Comparison of ENCODE assay signal across 7 mouse cellular contexts in genomic region chr17:35060737-35061297, GRCm38 (mm10). TPM values are rescaled to one million over a fixed set of nuclear protein-coding genes. Genes with fewer than 3 reads are reported as not detected.
DNase-seq lines count a peak whose midpoint lies in the region; ATAC-seq and TF ChIP-seq lines count a peak whose summit lies in the region.

No protein-coding gene starts in this region.

- WGBS in heart, postnatal 0 days = 72% methylated on average over 22 of the region's 22 CpGs
- WGBS in limb, embryonic 14.5 days = 55% methylated on average over 22 of the region's 22 CpGs
- WGBS in stomach, embryonic 14.5 days = 55% methylated on average over 22 of the region's 22 CpGs

- peaks cover 6% of the 10 kb centered on the region for H3K4me1 ChIP-seq in ES-Bruce4 (ENCODE audit: control insufficient read depth, insufficient read depth, low read length)
- H3K4me1 ChIP-seq in heart, postnatal 0 days (ENCODE audit: control insufficient read depth, insufficient read depth) = peaks cover 14% of the 10 kb centered on the region
- H3K4me1 ChIP-seq in limb, embryonic 14.5 days (ENCODE audit: control insufficient read depth, insufficient read depth, low read length) = peaks cover 27% of the 10 kb centered on the region
- H3K4me1 ChIP-seq in stomach, embryonic 14.5 days (ENCODE audit: control insufficient read depth, insufficient read depth, low read length) = peaks cover 26% of the 10 kb centered on the region

- peaks cover 8% of the 10 kb centered on the region for H3K36me3 ChIP-seq in ES-Bruce4 (ENCODE audit: control insufficient read depth, insufficient read depth, low read length, poor library complexity, severe bottlenecking)
- peaks cover 48% of the 10 kb centered on the region for H3K36me3 ChIP-seq in heart, postnatal 0 days (replicated peaks; ENCODE audit: control insufficient read depth, insufficient read depth, low read length)
- peaks cover 54% of the 10 kb centered on the region for H3K36me3 ChIP-seq in limb, embryonic 14.5 days (ENCODE audit: control insufficient read depth, insufficient read depth, low read length)
- H3K36me3 ChIP-seq in stomach, embryonic 14.5 days (ENCODE audit: control insufficient read depth, insufficient read depth, low read length) = peaks cover 39% of the 10 kb centered on the region

- H3K27me3 ChIP-seq in ES-Bruce4 (ENCODE audit: control insufficient read depth, insufficient read depth, low read length, poor library complexity, severe bottlenecking) = no peaks in the 10 kb centered on the region
- H3K27me3 ChIP-seq in heart, postnatal 0 days (ENCODE audit: control insufficient read depth, insufficient read depth, low read length) = peaks cover 21% of the 10 kb centered on the region; the same call in 1 of the 2 replicates
- H3K27me3 ChIP-seq in limb, embryonic 14.5 days (ENCODE audit: control insufficient read depth, insufficient read depth, low read length) = peaks cover 9% of the 10 kb centered on the region
- no peaks in the 10 kb centered on the region for H3K27me3 ChIP-seq in stomach, embryonic 14.5 days (ENCODE audit: control insufficient read depth, insufficient read depth, low read length)

- no peaks in the 10 kb centered on the region for H3K9me3 ChIP-seq in ES-Bruce4 (replicated peaks; ENCODE audit: control insufficient read depth, insufficient read depth, low read length, poor library complexity, severe bottlenecking)
- H3K9me3 ChIP-seq in heart, postnatal 0 days (replicated peaks; ENCODE audit: control insufficient read depth, low read length) = no peaks in the 10 kb centered on the region
- H3K9me3 ChIP-seq in limb, embryonic 14.5 days (ENCODE audit: control insufficient read depth, low read length) = no peaks in the 10 kb centered on the region
- H3K9me3 ChIP-seq in stomach, embryonic 14.5 days (ENCODE audit: control insufficient read depth, low read depth, low read length) = no peaks in the 10 kb centered on the region

- no peak for TF ChIP-seq POLR2A in ES-Bruce4 (IDR thresholded peaks at IDR 0.05; ENCODE audit: insufficient read depth, low read length)
- TF ChIP-seq POLR2A in limb, embryonic 14.5 days (IDR thresholded peaks at IDR 0.05; ENCODE audit: borderline replicate concordance, extremely low read depth, insufficient read depth, insufficient read length) = no peak

- ATAC-seq in heart, postnatal 0 days (ENCODE audit: insufficient read depth, low read depth) = no peak
- ATAC-seq in limb, embryonic 14.5 days (ENCODE audit: low FRiP score, low read depth) = no peak
- no peak for ATAC-seq in stomach, embryonic 14.5 days (ENCODE audit: insufficient number of reproducible peaks, insufficient read depth, low FRiP score, low read depth)

- TF ChIP-seq CTCF in ES-Bruce4 (IDR thresholded peaks at IDR 0.05; ENCODE audit: low read depth, low read length) = no peak
- no peak for TF ChIP-seq CTCF in heart, postnatal 0 days (IDR thresholded peaks at IDR 0.05; ENCODE audit: low read depth)

- H3K4me2 ChIP-seq in heart, postnatal 0 days (ENCODE audit: low read depth, low read length) = peak overlapping the region; percentile 75
- peak overlapping the region; percentile 89 for H3K4me2 ChIP-seq in limb, embryonic 14.5 days (replicated peaks; ENCODE audit: low read depth, low read length, severe bottlenecking)
- H3K4me2 ChIP-seq in stomach, embryonic 14.5 days (replicated peaks; ENCODE audit: low read depth, low read length) = peak overlapping the region; percentile 88

- TF ChIP-seq EP300 in ES-Bruce4 (IDR thresholded peaks at IDR 0.05; ENCODE audit: insufficient read depth, low read depth, low read length) = no peak
- no peak for TF ChIP-seq EP300 in heart, postnatal 0 days (IDR thresholded peaks at IDR 0.05; ENCODE audit: low read depth)

- peak; percentile 76 for DNase-seq in ZHBTc4 (ENCODE audit: low read depth, low spot score)
- DNase-seq in heart, postnatal 0 days (ENCODE audit: low spot score) = no peak
- DNase-seq in limb, embryonic 14.5 days (ENCODE audit: low spot score) = no peak
- no peak for DNase-seq in retina, embryonic 14.5 days (ENCODE audit: low spot score)
- no peak for DNase-seq in urinary bladder, postnatal 36 days (ENCODE audit: low spot score in 2 of 2)

- H3K9ac ChIP-seq in ES-Bruce4 (ENCODE audit: low read depth, poor library complexity, severe bottlenecking) = no peak overlapping the region
- H3K9ac ChIP-seq in heart, postnatal 0 days (replicated peaks; ENCODE audit: low read depth, low read length) = no peak overlapping the region
- H3K9ac ChIP-seq in limb, embryonic 14.5 days (ENCODE audit: low read depth, low read length, severe bottlenecking) = no peak overlapping the region; the same call in 1 of the 2 replicates
- H3K9ac ChIP-seq in stomach, embryonic 14.5 days (replicated peaks; ENCODE audit: low read depth, low read length) = peak overlapping the region; percentile 83; the same call in 1 of the 2 replicates

- peak overlapping the region; percentile 87 for H3K4me3 ChIP-seq in ES-Bruce4 (ENCODE audit: low read depth, low read length)
- H3K4me3 ChIP-seq in heart, postnatal 0 days (ENCODE audit: low read depth, low read length) = peak overlapping the region; percentile 62; the same call in 1 of the 2 replicates
- H3K4me3 ChIP-seq in limb, embryonic 14.5 days (replicated peaks; ENCODE audit: low read length) = peak overlapping the region; percentile 61
- H3K4me3 ChIP-seq in stomach, embryonic 14.5 days (ENCODE audit: low read depth, low read length) = peak overlapping the region; percentile 87

- no peak overlapping the region for H3K27ac ChIP-seq in ES-Bruce4 (ENCODE audit: insufficient read depth, low read length)
- H3K27ac ChIP-seq in heart, postnatal 0 days (ENCODE audit: low read depth) = no peak overlapping the region
- H3K27ac ChIP-seq in limb, embryonic 14.5 days (replicated peaks; ENCODE audit: low read depth, low read length) = no peak overlapping the region
- H3K27ac ChIP-seq in stomach, embryonic 14.5 days (ENCODE audit: low read length) = no peak overlapping the region

RNA-seq across cellular contexts. Expression of gene Ddah2, which starts 2.0 kb away (rescaled TPM):
- 92.5 and 101 TPM in 2 replicates for polyA plus RNA-seq in ES-Bruce4 (2011; ENCODE audit: insufficient read depth, insufficient read length, low read depth, missing spikeins)
- total RNA-seq in heart, postnatal 0 days (2014; rRNA removed; ENCODE audit: low replicate concordance) = 97.1 and 114 TPM in 2 replicates
- 128 and 130 TPM in 2 replicates for polyA plus RNA-seq in heart, postnatal 0 days (2015; fragmentation: Nextera tagmentation; extraction: Ambion mirVana)
- 271 and 326 TPM in 2 replicates for polyA plus RNA-seq in limb, embryonic 14.5 days (2012; rRNA removed)
- 358 and 403 TPM in 2 replicates for polyA plus RNA-seq in limb, embryonic 14.5 days (2014; fragmentation: Nextera tagmentation; extraction: Ambion mirVana)
- 292 and 322 TPM in 2 replicates for polyA plus RNA-seq in stomach, embryonic 14.5 days (2014; fragmentation: Nextera tagmentation; extraction: Ambion mirVana)

RNA-seq across cellular contexts. Expression of gene Ly6g6c, which starts 4.4 kb away (rescaled TPM):
- polyA plus RNA-seq in ES-Bruce4 (2011; ENCODE audit: insufficient read depth, insufficient read length, low read depth, missing spikeins) = 3.7 and 4.0 TPM in 2 replicates
- total RNA-seq in heart, postnatal 0 days (2014; rRNA removed; ENCODE audit: low replicate concordance) = not detected in 2 replicates
- polyA plus RNA-seq in heart, postnatal 0 days (2015; fragmentation: Nextera tagmentation; extraction: Ambion mirVana) = not detected in 2 replicates
- 3.4 and 5.5 TPM in 2 replicates for polyA plus RNA-seq in limb, embryonic 14.5 days (2012; rRNA removed)
- polyA plus RNA-seq in limb, embryonic 14.5 days (2014; fragmentation: Nextera tagmentation; extraction: Ambion mirVana) = 10.4 and 22.3 TPM in 2 replicates
- 0.30 and 0.63 TPM in 2 replicates for polyA plus RNA-seq in stomach, embryonic 14.5 days (2014; fragmentation: Nextera tagmentation; extraction: Ambion mirVana)

RNA-seq across cellular contexts. Expression of gene Mpig6b, which starts 5.2 kb away (rescaled TPM):
- polyA plus RNA-seq in ES-Bruce4 (2011; ENCODE audit: insufficient read depth, insufficient read length, low read depth, missing spikeins) = 2.8 and 3.3 TPM in 2 replicates
- 0.15 TPM in 1 of 2 replicates, not detected in the other for total RNA-seq in heart, postnatal 0 days (2014; rRNA removed; ENCODE audit: low replicate concordance)
- polyA plus RNA-seq in heart, postnatal 0 days (2015; fragmentation: Nextera tagmentation; extraction: Ambion mirVana) = 0.15 and 0.16 TPM in 2 replicates
- polyA plus RNA-seq in limb, embryonic 14.5 days (2012; rRNA removed) = 0.45 and 0.47 TPM in 2 replicates
- 0.64 and 1.3 TPM in 2 replicates for polyA plus RNA-seq in limb, embryonic 14.5 days (2014; fragmentation: Nextera tagmentation; extraction: Ambion mirVana)
- polyA plus RNA-seq in stomach, embryonic 14.5 days (2014; fragmentation: Nextera tagmentation; extraction: Ambion mirVana) = 0.97 and 1.3 TPM in 2 replicates

RNA-seq across cellular contexts. Expression of gene Clic1, which starts 11.1 kb away (rescaled TPM):
- polyA plus RNA-seq in ES-Bruce4 (2011; ENCODE audit: insufficient read depth, insufficient read length, low read depth, missing spikeins) = 173 and 182 TPM in 2 replicates
- 194 and 223 TPM in 2 replicates for total RNA-seq in heart, postnatal 0 days (2014; rRNA removed; ENCODE audit: low replicate concordance)
- polyA plus RNA-seq in heart, postnatal 0 days (2015; fragmentation: Nextera tagmentation; extraction: Ambion mirVana) = 203 and 205 TPM in 2 replicates
- 229 and 236 TPM in 2 replicates for polyA plus RNA-seq in limb, embryonic 14.5 days (2012; rRNA removed)
- polyA plus RNA-seq in limb, embryonic 14.5 days (2014; fragmentation: Nextera tagmentation; extraction: Ambion mirVana) = 103 and 108 TPM in 2 replicates
- 83.0 and 88.5 TPM in 2 replicates for polyA plus RNA-seq in stomach, embryonic 14.5 days (2014; fragmentation: Nextera tagmentation; extraction: Ambion mirVana)

RNA-seq across cellular contexts. Expression of gene Msh5, which starts 14.3 kb away (rescaled TPM):
- polyA plus RNA-seq in ES-Bruce4 (2011; ENCODE audit: insufficient read depth, insufficient read length, low read depth, missing spikeins) = 6.7 and 7.4 TPM in 2 replicates
- 1.2 and 5.0 TPM in 2 replicates for total RNA-seq in heart, postnatal 0 days (2014; rRNA removed; ENCODE audit: low replicate concordance)
- polyA plus RNA-seq in heart, postnatal 0 days (2015; fragmentation: Nextera tagmentation; extraction: Ambion mirVana) = 1.4 and 1.7 TPM in 2 replicates
- polyA plus RNA-seq in limb, embryonic 14.5 days (2012; rRNA removed) = 6.4 and 6.5 TPM in 2 replicates
- 3.4 and 3.5 TPM in 2 replicates for polyA plus RNA-seq in limb, embryonic 14.5 days (2014; fragmentation: Nextera tagmentation; extraction: Ambion mirVana)
- polyA plus RNA-seq in stomach, embryonic 14.5 days (2014; fragmentation: Nextera tagmentation; extraction: Ambion mirVana) = 3.6 and 3.8 TPM in 2 replicates
